Mouse (Mus musculus): ENCODE data around the gene Bcl2l11. TPM values are rescaled to one million over a fixed set of nuclear protein-coding genes. Genes with fewer than 3 reads are reported as not detected.
"Not testable (repeated sequence)": the region's sequence is repeated elsewhere in the genome, so short reads cannot be mapped to it uniquely, and the experiment has no call there.

Bcl2l11 gene
- 6.7 and 13.7 TPM in 2 replicates for total RNA-seq (2015; ENCODE audit: low replicate concordance)
- 17.2 and 20.7 TPM in 2 replicates for total RNA-seq (2017; ENCODE audit: low replicate concordance)

DNA sequence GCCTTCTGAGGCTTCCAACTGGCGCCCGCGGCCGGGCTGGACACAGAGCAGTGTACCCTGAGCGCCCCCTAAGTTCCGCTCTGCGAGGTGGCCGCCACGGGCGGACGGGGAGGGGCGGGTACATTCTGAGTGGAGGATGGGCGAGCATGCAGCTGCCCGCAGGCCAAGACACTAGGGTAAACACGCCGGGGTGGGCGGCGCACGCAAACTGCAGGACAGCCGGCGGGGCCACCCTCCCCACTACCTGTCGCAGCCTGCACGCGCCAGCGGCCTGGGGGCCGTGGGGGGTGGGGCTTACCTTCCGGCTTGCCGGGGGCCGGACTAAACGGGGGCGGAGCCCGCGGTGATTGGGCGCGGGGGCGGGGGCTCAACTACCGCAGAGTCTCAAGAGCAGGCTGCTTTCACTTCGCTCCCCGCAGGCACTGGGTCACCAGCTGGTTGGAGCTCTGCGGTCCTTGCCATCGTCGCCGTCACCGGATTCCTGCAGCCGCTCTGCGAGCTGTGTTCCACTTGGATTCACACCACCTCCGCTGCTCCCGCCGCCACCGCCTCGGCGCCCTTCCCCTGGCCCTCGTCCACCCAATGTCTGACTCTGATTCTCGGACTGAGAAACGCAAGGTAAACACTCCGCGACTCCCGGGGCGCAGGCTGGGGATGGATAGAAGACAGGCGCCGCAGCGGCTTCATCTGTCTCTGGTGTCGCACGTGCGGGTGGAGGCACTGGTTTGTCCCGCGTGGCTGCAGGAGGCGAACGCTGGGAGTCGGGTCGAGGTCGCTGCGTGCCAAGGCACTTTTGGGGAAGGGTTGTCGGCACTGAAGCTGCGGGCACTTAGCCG, at the start of gene Bcl2l11:
Bcl2l11 (plus strand) TSS at position 404 of the 836 bp plus-strand sequence.
- ATAC-seq (replicated peaks; ENCODE audit: low FRiP score, poor library complexity, severe bottlenecking): peak; percentile 75

DNA sequence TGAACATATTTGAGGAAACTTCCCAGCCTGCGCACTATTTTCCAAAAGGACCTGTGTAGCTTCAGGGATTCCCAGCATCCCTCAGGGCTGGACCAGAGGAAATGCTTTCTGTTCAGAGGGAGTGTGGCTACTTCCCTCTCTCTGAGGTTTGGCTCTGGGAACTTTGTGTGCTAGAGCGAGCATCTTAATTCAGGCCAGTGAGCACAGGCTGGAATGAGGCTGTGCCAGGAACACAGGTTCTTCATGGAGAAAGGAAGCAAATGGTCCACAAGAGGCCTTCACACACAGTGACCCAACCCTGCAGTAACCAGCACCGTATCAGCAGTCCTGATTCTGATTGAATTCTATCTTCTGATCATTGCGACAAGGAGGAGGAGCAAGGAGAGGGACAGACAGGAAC, 48.9 kb upstream of the Bcl2l11 start:
- ATAC-seq (replicated peaks; ENCODE audit: low FRiP score, poor library complexity, severe bottlenecking): no peak

DNA sequence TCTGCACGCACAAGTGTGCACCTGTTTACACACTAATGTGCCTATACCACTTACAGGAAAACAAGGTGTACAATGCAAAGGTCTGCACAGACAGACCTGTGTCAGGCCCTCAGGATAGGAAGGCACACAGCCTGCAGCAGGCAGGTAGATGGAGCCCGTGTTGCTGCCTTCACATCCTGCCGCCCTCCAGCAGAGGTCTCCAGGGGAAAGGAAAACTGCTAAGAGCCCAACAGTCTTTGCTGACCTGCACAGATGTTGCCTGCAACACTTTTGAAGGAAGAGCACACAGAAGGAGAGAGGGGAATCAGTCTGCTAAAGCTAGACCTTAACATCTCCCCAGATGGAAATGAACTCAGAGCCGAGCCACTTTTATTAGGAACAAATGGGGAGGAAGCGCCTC, 47.0 kb upstream of the Bcl2l11 start:
- 0 out of 2 replicates have a peak, but pooled peaks have one; percentile 14 for ATAC-seq (replicated peaks; ENCODE audit: low FRiP score, poor library complexity, severe bottlenecking)

DNA sequence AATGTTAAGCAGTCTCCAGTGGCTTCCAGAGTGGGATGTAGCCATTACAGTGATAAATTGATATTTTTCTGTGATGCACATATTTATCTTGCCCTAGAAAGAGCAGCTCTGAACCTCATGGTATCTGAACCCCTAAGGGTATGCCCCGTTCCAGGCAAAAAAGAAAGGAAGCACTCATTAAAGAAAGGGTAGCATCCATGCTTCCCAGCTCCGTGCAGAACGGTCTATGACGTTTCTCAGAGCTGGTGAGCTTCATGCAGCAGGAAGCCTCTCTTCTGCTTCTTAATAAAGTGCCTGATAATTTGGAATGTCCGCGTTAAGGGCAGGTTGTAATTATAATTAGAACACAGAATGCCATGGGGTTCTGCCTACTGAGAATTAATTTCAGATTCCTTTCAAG, 46.5 kb upstream of the Bcl2l11 start:
- no peak for ATAC-seq (replicated peaks; ENCODE audit: low FRiP score, poor library complexity, severe bottlenecking)

DNA sequence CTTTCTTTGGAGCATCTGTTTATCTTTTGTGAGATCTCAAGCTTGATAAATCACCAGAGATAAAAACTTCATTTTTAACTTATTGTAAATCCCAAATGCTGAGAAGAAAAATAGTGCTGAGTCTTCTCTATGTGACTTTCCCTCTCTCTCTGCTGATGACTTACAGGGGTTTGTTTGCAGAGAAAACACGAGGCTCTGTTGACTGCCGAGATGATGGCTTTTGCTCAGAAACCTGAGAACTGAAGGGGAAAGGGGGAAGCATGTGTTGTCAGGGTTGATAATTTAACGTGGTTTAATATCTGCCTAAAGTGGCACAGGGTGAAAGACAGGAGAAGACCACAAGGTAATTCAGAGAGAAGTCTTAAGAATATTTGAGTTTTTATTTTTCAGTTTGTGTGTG, 42.0 kb upstream of the Bcl2l11 start:
- ATAC-seq (replicated peaks; ENCODE audit: low FRiP score, poor library complexity, severe bottlenecking): no peak

DNA sequence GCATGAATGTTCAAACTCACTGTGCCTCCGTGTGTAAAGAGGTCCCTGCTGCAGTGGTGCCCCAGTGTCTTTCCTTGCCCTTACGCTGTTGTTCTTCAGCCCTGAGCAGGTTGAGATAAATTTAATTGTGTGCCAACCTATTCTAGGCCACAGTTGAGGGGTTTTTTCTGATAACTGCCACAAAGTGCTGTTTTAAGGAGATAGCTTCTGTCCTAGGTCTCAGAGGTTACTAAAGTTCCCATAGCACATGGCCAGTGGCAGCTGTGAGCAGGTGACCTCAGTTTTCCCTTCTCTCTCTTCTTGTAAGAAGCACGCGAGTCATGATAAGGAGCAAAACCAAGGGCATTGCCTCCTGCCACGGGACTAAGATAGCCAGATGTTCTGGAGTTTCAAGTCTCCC, 41.2 kb upstream of the Bcl2l11 start:
- ATAC-seq (replicated peaks; ENCODE audit: low FRiP score, poor library complexity, severe bottlenecking): no peak

DNA sequence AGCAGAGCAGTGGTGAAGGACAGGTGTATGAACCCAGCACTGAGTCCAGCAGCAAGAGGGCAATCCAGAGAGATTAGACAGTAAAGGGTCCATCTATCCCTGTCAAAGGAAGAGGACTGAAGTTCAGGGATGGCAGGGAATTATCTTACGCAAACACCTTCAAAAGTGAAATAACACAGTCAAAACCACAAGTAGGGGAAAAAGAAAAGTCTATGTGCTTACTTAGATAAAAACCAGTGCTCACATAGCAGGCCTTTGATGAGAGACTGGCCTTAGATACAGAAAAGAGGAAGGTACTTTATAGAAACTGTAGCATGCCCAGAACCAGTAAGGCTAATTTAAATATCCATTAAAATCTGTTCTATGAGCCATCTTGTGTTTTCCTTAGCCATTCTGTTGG, 40.4 kb upstream of the Bcl2l11 start:
- ATAC-seq (replicated peaks; ENCODE audit: low FRiP score, poor library complexity, severe bottlenecking): no peak

DNA sequence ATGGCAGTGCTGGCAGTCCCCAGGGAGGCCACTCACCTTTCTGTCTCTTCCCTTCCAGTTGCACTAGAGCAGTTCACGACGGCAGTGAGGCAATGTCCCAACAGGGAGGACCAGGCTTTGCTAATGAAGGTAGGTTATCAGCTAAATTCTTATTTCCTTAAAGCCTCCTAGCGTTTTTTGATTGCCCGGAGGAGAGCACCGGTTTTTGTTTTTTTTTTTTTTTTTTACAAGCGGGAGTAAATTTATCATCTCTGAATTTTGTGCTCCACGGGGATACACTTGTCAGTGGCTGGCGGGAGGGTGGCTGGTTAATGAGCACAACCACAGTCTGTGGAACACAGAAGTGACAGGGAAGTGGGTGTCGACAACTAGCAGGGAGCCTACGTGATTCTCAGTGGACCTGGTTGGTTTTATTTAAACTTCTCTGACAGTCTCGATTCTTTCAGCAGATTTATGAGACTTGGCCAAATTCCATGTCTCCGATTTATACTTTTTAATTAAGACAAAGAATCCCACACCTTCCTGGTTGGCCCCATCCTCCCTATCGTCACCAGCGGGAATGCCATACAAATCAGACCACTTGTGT, 39.4 kb upstream of the Bcl2l11 start:
- ATAC-seq (replicated peaks; ENCODE audit: low FRiP score, poor library complexity, severe bottlenecking): no peak

DNA sequence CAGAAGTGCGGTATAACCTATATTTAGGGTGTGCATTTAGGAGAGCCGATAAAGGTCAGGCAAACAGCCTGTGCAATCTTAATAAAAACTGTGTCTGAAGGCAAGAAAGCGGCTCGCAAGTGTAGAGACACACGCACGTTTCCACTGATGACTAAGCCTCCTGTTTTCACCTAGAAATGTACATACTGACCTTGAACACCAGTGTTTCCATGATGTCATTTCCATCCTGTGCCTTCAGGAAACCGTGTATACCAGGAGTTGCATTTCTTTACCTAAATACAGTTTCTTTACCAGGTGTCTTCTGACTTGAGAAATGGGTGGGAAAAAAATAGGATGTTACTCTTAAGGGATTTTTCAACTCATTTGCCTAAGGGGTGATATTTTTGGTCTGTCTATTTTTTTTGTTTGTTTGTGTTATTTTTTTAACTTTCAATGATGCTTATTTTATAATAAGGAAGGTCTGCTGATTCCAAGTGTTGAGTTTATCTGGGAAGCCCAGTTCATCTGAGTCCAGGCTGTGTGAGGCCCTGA, 38.8 kb upstream of the Bcl2l11 start:
- no peak for ATAC-seq (replicated peaks; ENCODE audit: low FRiP score, poor library complexity, severe bottlenecking)

DNA sequence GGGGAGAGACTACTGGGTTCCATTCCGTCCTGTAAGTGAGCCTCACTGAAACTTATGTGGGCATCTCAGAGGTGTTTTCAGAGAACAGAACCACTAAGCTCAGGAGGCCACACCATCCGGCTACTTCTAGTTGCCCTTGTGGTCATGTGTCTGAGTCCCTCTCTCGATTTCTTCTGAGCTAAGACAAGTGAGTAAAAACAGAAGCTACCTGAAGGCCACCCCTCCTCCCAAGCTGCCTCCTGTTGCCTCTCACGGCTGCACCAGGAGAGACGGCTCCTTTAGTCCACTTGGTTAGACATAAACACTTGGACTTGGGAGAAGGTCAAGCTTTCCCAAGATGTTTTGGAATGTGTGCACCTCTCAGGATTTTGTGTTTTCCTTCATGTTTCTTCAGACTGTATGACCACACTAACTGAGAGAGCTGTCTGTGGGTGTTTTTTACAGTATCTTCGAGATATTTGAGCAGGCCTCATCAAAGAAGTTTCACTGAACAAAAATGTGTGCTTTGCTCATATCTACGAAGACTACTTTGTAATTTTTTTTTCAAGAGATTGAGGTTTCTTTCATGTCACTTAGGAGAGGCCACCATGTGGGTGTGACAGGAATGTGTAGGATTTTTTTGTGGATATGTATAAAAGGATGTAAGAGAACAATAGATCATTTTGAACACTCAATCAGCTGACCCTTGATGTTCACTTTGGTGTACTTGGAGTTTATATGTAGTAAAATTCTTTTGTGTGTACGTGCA, 37.9 kb upstream of the Bcl2l11 start:
- no peak for ATAC-seq (replicated peaks; ENCODE audit: low FRiP score, poor library complexity, severe bottlenecking)

DNA sequence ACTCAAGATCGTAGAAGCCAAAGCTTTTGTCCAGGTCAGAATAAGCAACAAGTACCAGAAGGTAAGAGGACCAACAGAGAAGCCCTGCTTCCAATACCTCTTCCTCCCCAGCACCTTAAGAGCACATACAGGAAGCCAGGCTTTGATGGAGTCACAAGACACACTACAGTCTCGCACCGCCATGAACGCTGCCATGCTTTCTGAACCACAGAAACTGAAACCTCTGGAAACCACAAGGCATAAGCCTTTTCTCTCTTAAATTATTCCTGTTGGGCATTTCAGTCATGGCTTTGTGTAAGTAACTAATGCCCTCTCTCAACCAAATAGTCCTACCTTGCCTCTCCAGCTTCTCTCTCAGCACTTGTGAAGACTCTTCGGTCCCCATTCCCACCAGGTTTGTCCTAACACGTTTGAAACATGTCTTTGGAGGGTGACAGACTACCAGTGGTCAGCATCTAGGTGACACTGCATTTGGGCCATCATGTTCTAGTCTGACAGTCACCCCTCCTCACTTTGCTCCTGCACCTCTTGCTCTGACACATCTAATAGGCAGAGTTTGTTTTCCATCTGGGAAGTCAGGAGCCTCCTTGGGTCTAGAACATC, 35.5 kb upstream of the Bcl2l11 start:
- ATAC-seq (replicated peaks; ENCODE audit: low FRiP score, poor library complexity, severe bottlenecking): no peak

DNA sequence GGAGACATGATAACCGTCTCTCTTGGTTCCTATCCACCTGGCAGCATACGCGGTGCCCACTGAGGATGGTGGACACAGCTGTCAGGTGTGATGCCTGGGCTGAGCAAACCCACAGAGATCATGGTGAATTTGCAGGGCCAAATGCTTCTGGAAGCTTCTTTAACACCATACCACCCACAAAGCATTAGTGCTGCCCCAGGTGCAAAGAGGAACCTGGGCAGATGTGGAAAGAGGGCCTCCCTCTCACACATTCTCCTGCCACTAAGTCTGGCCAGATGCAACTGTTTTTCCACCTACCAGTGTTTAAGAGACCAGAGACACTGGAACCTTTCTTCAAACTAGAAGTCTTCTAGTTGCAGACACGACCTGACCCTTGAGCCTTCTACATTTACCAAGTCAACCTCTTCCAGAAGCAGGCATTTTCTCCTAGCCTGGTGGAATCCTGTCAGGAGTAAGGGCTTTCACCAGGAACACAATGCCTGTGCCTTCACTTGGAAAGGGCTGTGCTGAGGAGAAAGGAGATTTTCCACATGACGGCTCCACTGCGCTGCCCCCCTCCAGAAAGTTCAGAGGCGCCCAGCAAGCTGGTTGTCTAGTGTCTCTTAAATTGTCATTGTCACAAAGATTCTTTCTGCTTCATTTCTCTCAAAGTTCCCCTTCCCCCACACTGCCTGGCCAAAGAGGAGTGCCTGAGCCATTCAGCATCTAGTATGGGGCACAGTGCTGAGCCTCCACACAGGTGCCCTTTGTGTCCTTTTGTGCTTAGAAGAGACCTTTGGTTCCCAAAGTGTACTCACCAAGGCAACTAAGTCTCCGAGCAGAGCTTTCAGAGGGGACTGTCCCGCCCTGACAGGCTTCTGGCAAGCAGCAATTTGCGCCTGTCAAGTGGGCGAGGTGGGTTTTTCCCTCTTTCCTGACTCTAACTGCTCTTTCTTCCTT, 34.1 kb upstream of the Bcl2l11 start:
- ATAC-seq (replicated peaks; ENCODE audit: low FRiP score, poor library complexity, severe bottlenecking): no peak

DNA sequence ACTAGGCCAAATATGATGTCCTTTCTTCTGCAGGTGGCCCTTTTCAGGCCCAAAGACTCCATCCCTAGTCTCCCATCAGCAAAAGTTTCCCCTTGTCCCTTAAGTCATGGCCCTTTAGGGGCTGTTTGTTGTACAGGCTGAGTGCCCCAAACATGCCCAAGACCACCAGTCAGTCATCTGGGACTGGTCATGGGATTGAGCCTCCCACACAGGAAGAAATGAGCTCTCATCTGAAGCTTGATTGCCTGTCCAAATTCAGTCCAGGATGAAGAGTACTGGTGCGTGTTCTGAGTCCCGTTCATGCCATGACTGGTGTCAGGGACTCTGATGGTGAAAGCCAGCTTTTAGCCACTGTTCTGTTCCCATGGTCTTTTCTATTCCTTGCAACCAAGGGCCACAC, 33.4 kb upstream of the Bcl2l11 start:
- no peak for ATAC-seq (replicated peaks; ENCODE audit: low FRiP score, poor library complexity, severe bottlenecking)

DNA sequence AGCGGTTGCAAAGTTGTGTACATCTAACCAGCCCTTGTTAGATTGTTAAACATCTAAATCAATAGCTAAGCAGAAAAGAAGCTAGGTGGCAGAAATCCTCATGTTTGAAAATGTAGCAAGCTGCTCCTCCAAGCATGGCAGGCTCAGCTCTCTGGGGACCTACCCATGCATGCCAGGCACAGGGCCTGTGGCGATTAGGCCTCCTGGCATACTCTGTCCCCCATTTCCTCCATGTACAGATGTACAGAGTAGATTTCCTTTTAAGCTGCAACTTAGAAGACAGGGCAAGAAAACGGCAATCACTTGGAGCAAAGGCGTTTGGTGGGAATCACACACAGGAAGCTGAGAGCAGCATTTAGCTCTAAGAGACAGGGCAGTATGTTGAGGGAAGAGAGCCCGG, 31.6 kb upstream of the Bcl2l11 start:
- no peak for ATAC-seq (replicated peaks; ENCODE audit: low FRiP score, poor library complexity, severe bottlenecking)

DNA sequence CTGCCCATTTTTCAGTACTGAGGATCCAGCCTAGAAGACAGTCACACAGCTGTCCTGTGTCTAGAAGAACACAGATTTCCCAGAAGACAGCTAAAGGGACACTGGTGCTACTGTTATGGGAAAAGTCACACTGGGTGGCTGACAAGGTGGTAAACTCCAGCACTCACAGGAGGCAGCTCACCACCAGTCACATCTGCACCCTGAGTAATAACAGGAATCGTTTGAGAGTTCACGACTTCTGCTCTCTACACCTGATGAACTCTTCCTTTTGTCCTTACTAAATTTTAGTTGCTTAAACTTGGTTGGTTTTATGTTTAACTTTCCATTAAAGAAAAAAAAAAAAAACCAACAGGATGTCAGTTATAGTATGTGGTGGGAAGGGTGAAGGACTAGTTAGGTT, 31.2 kb upstream of the Bcl2l11 start:
- ATAC-seq (replicated peaks; ENCODE audit: low FRiP score, poor library complexity, severe bottlenecking): no peak

DNA sequence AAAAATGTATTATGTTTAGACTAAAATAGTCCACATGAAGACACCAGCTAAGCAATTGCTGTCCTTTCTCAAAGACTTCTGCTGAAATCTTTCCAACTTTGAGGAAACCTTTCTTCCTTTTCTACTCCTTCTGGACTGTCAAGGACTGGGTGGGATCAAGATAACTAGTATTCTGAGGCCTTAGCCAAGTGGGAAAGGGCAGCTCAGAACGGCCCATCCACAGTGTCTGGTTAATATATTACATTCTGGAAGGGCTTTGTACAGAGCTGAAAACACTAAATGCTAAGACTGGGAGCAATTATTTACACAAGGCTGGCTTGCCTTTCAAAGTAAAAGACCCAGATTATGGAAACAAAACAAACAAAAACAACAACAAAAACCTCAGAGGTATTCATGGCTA, 30.6 kb upstream of the Bcl2l11 start:
- no peak for ATAC-seq (replicated peaks; ENCODE audit: low FRiP score, poor library complexity, severe bottlenecking)

DNA sequence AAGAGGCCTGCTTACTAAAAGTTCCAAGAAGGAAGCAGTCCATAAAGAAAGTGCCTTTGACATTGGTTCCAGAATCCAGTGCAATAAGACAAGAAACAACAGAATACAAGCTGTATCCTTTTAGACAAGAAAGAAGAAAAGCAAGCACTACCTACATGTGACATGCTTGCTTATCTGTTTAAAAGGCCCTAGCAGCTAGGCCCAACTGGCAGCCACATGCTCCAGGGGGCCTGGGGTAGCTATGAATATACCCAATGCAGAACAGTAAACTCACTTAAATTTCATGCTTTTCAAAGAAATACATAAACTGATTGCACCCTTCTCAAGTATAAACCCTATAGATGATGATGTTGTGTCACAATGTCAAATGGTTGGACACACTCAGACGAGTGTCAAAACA, 29.8 kb upstream of the Bcl2l11 start:
- ATAC-seq (replicated peaks; ENCODE audit: low FRiP score, poor library complexity, severe bottlenecking): no peak

DNA sequence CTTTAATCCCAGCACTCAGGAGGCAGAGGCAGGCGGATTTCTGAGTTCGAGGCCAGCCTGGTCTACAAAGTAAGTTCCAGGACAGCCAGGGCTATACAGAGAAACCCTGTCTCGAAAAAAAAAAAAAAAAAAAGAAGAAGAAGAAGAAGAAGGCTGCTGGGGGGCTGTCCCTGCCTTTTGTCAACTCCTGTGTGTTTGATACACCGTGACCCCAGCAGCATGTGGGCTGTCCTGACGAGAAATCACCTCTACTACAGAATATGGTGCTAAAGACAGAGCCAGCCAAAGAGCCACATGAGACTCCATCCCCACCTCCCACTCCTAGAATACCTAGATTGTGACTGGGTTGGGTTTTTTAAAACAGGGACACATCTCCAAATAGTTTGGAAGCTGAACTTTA, 27.7 kb upstream of the Bcl2l11 start:
- not testable (repeated sequence) for ATAC-seq (replicated peaks; ENCODE audit: low FRiP score, poor library complexity, severe bottlenecking)

DNA sequence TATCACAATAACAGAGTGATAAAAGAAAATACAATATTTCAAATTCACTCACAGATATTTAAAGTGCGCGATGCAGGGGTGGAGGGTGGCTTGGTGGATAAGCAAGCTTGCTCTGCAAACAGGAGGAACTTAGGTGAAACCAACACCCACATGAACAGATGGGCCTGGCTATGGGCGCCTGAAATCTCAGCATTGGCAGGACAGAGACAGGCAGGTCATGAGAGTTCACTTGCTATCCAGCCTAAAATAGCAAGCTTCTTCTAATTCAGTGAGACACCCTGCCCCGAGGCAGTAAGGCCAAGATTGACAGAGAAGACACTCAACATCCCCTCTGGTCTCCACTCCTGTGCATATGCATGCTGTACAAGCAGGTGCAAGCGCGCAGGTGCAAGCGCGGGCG, 23.8 kb upstream of the Bcl2l11 start:
- ATAC-seq (replicated peaks; ENCODE audit: low FRiP score, poor library complexity, severe bottlenecking): no peak

Data from erythroid progenitor cell, adult 5-6 weeks (primary cell).